Comparison of ENCODE assay signal across 8 mouse cellular contexts in genomic region chr7:67228891-67229602, GRCm38 (mm10). TPM values are rescaled to one million over a fixed set of nuclear protein-coding genes. Genes with fewer than 3 reads are reported as not detected.
DNase-seq lines count a peak whose midpoint lies in the region; ATAC-seq lines count a peak whose summit lies in the region.

No protein-coding gene starts in this region.

- no peak overlapping the region for H3K27ac ChIP-seq in embryonic facial prominence, embryonic 15.5 days (replicated peaks)
- H3K27ac ChIP-seq in hindbrain, embryonic 16.5 days (ENCODE audit: low read depth, low read length): no peak overlapping the region

- no peak overlapping the region for H3K4me3 ChIP-seq in embryonic facial prominence, embryonic 15.5 days (replicated peaks)
- H3K4me3 ChIP-seq in hindbrain, embryonic 16.5 days (ENCODE audit: low read length): no peak overlapping the region

- H3K36me3 ChIP-seq in embryonic facial prominence, embryonic 15.5 days: peaks cover 24% of the 10 kb centered on the region
- peaks cover 9% of the 10 kb centered on the region for H3K36me3 ChIP-seq in hindbrain, embryonic 16.5 days (ENCODE audit: control insufficient read depth, insufficient read depth, low read length)

- H3K9ac ChIP-seq in embryonic facial prominence, embryonic 15.5 days: no peak overlapping the region
- H3K9ac ChIP-seq in hindbrain, embryonic 16.5 days (ENCODE audit: low read depth, low read length): no peak overlapping the region

- 82% methylated on average over 5 of the region's 5 CpGs for WGBS in embryonic facial prominence, embryonic 15.5 days
- 78% methylated on average over 5 of the region's 5 CpGs for WGBS in hindbrain, embryonic 16.5 days

- intact Hi-C loops in left cerebral cortex, postnatal 4 days (cut with DNase I): no loop called here

- ATAC-seq in embryonic facial prominence, embryonic 15.5 days (ENCODE audit: insufficient number of reproducible peaks, low FRiP score, low TSS enrichment, low read depth): peak; percentile 51; the same call in 1 of the 2 replicates
- peak; percentile 44 for ATAC-seq in hindbrain, embryonic 16.5 days

- DNase-seq in left cerebral cortex, postnatal 4 days: peak; percentile 50
- no peak for DNase-seq in left cerebral cortex, adult 9 months (ENCODE audit: low spot score in 2 of 2)
- DNase-seq in T-cell, adult 2 months (ENCODE audit: low spot score): peak; percentile 15
- DNase-seq in lung, postnatal 10 days: peak; percentile 77
- DNase-seq in skeletal muscle tissue, adult 2 months (ENCODE audit: low read depth, low spot score): peak; percentile 18
- no peak for DNase-seq in frontal cortex, postnatal 14 days (ENCODE audit: low spot score in 2 of 2)

- H3K9me3 ChIP-seq in embryonic facial prominence, embryonic 15.5 days (replicated peaks): no peaks in the 10 kb centered on the region
- no peaks in the 10 kb centered on the region for H3K9me3 ChIP-seq in hindbrain, embryonic 16.5 days (ENCODE audit: control insufficient read depth, low read length)

- peaks cover 6% of the 10 kb centered on the region; the same call in 1 of the 2 replicates for H3K4me1 ChIP-seq in embryonic facial prominence, embryonic 15.5 days
- peaks cover 9% of the 10 kb centered on the region for H3K4me1 ChIP-seq in hindbrain, embryonic 16.5 days (ENCODE audit: control insufficient read depth, insufficient read depth, low read depth, low read length)

- H3K4me2 ChIP-seq in embryonic facial prominence, embryonic 15.5 days (replicated peaks): no peak overlapping the region
- H3K4me2 ChIP-seq in hindbrain, embryonic 16.5 days (ENCODE audit: low read length): no peak overlapping the region

- H3K27me3 ChIP-seq in embryonic facial prominence, embryonic 15.5 days: no peaks in the 10 kb centered on the region
- H3K27me3 ChIP-seq in hindbrain, embryonic 16.5 days (replicated peaks; ENCODE audit: control insufficient read depth, insufficient read depth, low read length): no peaks in the 10 kb centered on the region

RNA-seq across cellular contexts. Expression of gene Lysmd4, which starts 6.7 kb away (rescaled TPM):
- total RNA-seq in left cerebral cortex, postnatal 4 days (2021): 10 to 100 TPM; 32.5 to 35.4 TPM
- polyA plus RNA-seq in embryonic facial prominence, embryonic 15.5 days (2015; fragmentation: Nextera tagmentation; extraction: Ambion mirVana): 17.4 and 17.8 TPM in 2 replicates
- 37.5 and 41.2 TPM in 2 replicates for polyA plus RNA-seq in hindbrain, embryonic 16.5 days (2015; fragmentation: Nextera tagmentation; extraction: Ambion mirVana)

Comparison
In these comparisons a context has a peak if more than half of its experiments do, and no peak if none do; other contexts are left out.
1. DNase-seq: peak in left cerebral cortex, postnatal 4 days (single experiment), T-cell, adult 2 months (single experiment), lung, postnatal 10 days (single experiment) and skeletal muscle tissue, adult 2 months (single experiment); none in left cerebral cortex, adult 9 months (0 of 2) and frontal cortex, postnatal 14 days (0 of 2).